Comparison of ENCODE assay signal across 8 mouse cellular contexts in genomic region chr10:80141786-80142529, GRCm38 (mm10). TPM values are rescaled to one million over a fixed set of nuclear protein-coding genes. Genes with fewer than 3 reads are reported as not detected.
A peak's percentile ranks its signal among the peaks of the same experiment; 100 is the strongest.
DNase-seq lines count a peak whose midpoint lies in the region; ATAC-seq and TF ChIP-seq lines count a peak whose summit lies in the region.

No protein-coding gene starts in this region.

- H3K9ac ChIP-seq in ES-Bruce4 (ENCODE audit: low read depth, poor library complexity, severe bottlenecking) = peak overlapping the region; percentile 88
- H3K9ac ChIP-seq in heart, embryonic 15.5 days = peak overlapping the region; percentile 90
- H3K9ac ChIP-seq in liver, embryonic 15.5 days = peak overlapping the region; percentile 85
- peak overlapping the region; percentile 81 for H3K9ac ChIP-seq in neural tube, embryonic 11.5 days (ENCODE audit: low read length)

- no peaks in the 10 kb centered on the region for H3K9me3 ChIP-seq in ES-Bruce4 (replicated peaks; ENCODE audit: control insufficient read depth, insufficient read depth, low read length, poor library complexity, severe bottlenecking)
- H3K9me3 ChIP-seq in forebrain, embryonic 10.5 days = no peaks in the 10 kb centered on the region
- H3K9me3 ChIP-seq in heart, embryonic 15.5 days (replicated peaks) = no peaks in the 10 kb centered on the region
- H3K9me3 ChIP-seq in liver, embryonic 15.5 days (replicated peaks) = no peaks in the 10 kb centered on the region
- H3K9me3 ChIP-seq in neural tube, embryonic 11.5 days (ENCODE audit: control insufficient read depth, low read length) = no peaks in the 10 kb centered on the region

- no peaks in the 10 kb centered on the region for H3K4me1 ChIP-seq in ES-Bruce4 (ENCODE audit: control insufficient read depth, insufficient read depth, low read length)
- peaks cover 92% of the 10 kb centered on the region for H3K4me1 ChIP-seq in forebrain, embryonic 10.5 days
- H3K4me1 ChIP-seq in heart, embryonic 15.5 days (replicated peaks) = peaks cover 85% of the 10 kb centered on the region
- peaks cover 95% of the 10 kb centered on the region for H3K4me1 ChIP-seq in liver, embryonic 15.5 days (replicated peaks)
- peaks cover 33% of the 10 kb centered on the region for H3K4me1 ChIP-seq in neural tube, embryonic 11.5 days (ENCODE audit: control insufficient read depth, insufficient read depth, low read length)

- peak overlapping the region; percentile 91 for H3K4me3 ChIP-seq in ES-Bruce4 (ENCODE audit: low read depth, low read length)
- peak overlapping the region; percentile 95 for H3K4me3 ChIP-seq in forebrain, embryonic 10.5 days
- H3K4me3 ChIP-seq in heart, embryonic 15.5 days = peak overlapping the region; percentile 78
- H3K4me3 ChIP-seq in liver, embryonic 15.5 days (replicated peaks) = peak overlapping the region; percentile 75
- peak overlapping the region; percentile 74 for H3K4me3 ChIP-seq in neural tube, embryonic 11.5 days (ENCODE audit: low read depth, low read length)

- WGBS in forebrain, embryonic 10.5 days = under 1% methylated on average over 43 of the region's 43 CpGs
- WGBS in heart, embryonic 15.5 days = 1% methylated on average over 43 of the region's 43 CpGs
- WGBS in liver, embryonic 15.5 days (ENCODE audit: insufficient replicate concordance) = under 1% methylated on average over 43 of the region's 43 CpGs
- WGBS in neural tube, embryonic 11.5 days = 1% methylated on average over 43 of the region's 43 CpGs

- TF ChIP-seq EP300 in ES-Bruce4 (IDR thresholded peaks at IDR 0.05; ENCODE audit: insufficient read depth, low read depth, low read length) = 0 out of 2 replicates have a peak, but pooled peaks have one; percentile 2

- TF ChIP-seq CTCF in ES-Bruce4 (IDR thresholded peaks at IDR 0.05; ENCODE audit: low read depth, low read length) = no peak

- 0 out of 2 replicates have a peak overlapping the region, but pooled peaks have one; percentile 15 for H3K27ac ChIP-seq in ES-Bruce4 (ENCODE audit: insufficient read depth, low read length)
- peak overlapping the region; percentile 89 for H3K27ac ChIP-seq in forebrain, embryonic 10.5 days
- peak overlapping the region; percentile 87 for H3K27ac ChIP-seq in heart, embryonic 15.5 days
- peak overlapping the region; percentile 95 for H3K27ac ChIP-seq in liver, embryonic 15.5 days (replicated peaks)
- peak overlapping the region; percentile 62; the same call in 1 of the 2 replicates for H3K27ac ChIP-seq in neural tube, embryonic 11.5 days (ENCODE audit: low read depth, low read length)

- H3K36me3 ChIP-seq in ES-Bruce4 (ENCODE audit: control insufficient read depth, insufficient read depth, low read length, poor library complexity, severe bottlenecking) = peaks cover 17% of the 10 kb centered on the region
- peaks cover 38% of the 10 kb centered on the region for H3K36me3 ChIP-seq in forebrain, embryonic 10.5 days (replicated peaks)
- H3K36me3 ChIP-seq in heart, embryonic 15.5 days = peaks cover 32% of the 10 kb centered on the region
- H3K36me3 ChIP-seq in liver, embryonic 15.5 days (replicated peaks) = peaks cover 36% of the 10 kb centered on the region
- peaks cover 11% of the 10 kb centered on the region for H3K36me3 ChIP-seq in neural tube, embryonic 11.5 days (ENCODE audit: control insufficient read depth, insufficient read depth, low read length)

- H3K4me2 ChIP-seq in heart, embryonic 15.5 days = peak overlapping the region; percentile 82
- H3K4me2 ChIP-seq in liver, embryonic 15.5 days = peak overlapping the region; percentile 95
- H3K4me2 ChIP-seq in neural tube, embryonic 11.5 days (ENCODE audit: low read depth) = peak overlapping the region; percentile 99

- peak; percentile 85 for ATAC-seq in heart, embryonic 15.5 days (replicated peaks; ENCODE audit: insufficient number of reproducible peaks, insufficient read depth, low FRiP score, low read depth)
- ATAC-seq in liver, embryonic 15.5 days (ENCODE audit: insufficient read depth) = peak; percentile 81
- peak; percentile 77 for ATAC-seq in neural tube, embryonic 11.5 days (ENCODE audit: insufficient read depth, low FRiP score, low TSS enrichment)

- H3K27me3 ChIP-seq in ES-Bruce4 (ENCODE audit: control insufficient read depth, insufficient read depth, low read length, poor library complexity, severe bottlenecking) = no peaks in the 10 kb centered on the region
- peaks cover 27% of the 10 kb centered on the region for H3K27me3 ChIP-seq in forebrain, embryonic 10.5 days (ENCODE audit: poor library complexity, severe bottlenecking)
- H3K27me3 ChIP-seq in heart, embryonic 15.5 days = peaks cover 14% of the 10 kb centered on the region
- H3K27me3 ChIP-seq in liver, embryonic 15.5 days = peaks cover 37% of the 10 kb centered on the region
- peaks cover 11% of the 10 kb centered on the region for H3K27me3 ChIP-seq in neural tube, embryonic 11.5 days (ENCODE audit: control insufficient read depth, insufficient read depth, low read length)

- TF ChIP-seq POLR2A in ES-Bruce4 (IDR thresholded peaks at IDR 0.05; ENCODE audit: insufficient read depth, low read length) = peak; percentile 32

- DNase-seq in c-Kit-positive CD71-positive TER-119-negative erythroid progenitor cells, embryonic 14.5 days (ENCODE audit: low read depth) = peak; percentile 99
- DNase-seq in forebrain, embryonic 10.5 days (ENCODE audit: extremely low spot score, low spot score) = peak; percentile 93
- peak; percentile 98 for DNase-seq in kidney, postnatal 25 days
- peak; percentile 96 for DNase-seq in neural tube, embryonic 11.5 days (ENCODE audit: low spot score)
- DNase-seq in telencephalon, adult 2 months (ENCODE audit: low read depth, low spot score) = peak; percentile 99

RNA-seq across cellular contexts. Expression of gene Cbarp, which starts 1.3 kb away (rescaled TPM):
- polyA plus RNA-seq in ES-Bruce4 (2011; ENCODE audit: insufficient read depth, insufficient read length, low read depth, missing spikeins) = 29.8 and 33.4 TPM in 2 replicates
- 6.8 and 7.3 TPM in 2 replicates for polyA plus RNA-seq in forebrain, embryonic 10.5 days (2016; fragmentation: Nextera tagmentation; extraction: Ambion mirVana)
- polyA plus RNA-seq in heart, embryonic 15.5 days (2015; fragmentation: Nextera tagmentation; extraction: Ambion mirVana) = 1.7 and 2.9 TPM in 2 replicates
- 0.35 and 0.51 TPM in 2 replicates for polyA plus RNA-seq in liver, embryonic 15.5 days (2015; fragmentation: Nextera tagmentation; extraction: Ambion mirVana)
- 11.1 and 11.3 TPM in 2 replicates for polyA plus RNA-seq in neural tube, embryonic 11.5 days (2014; fragmentation: Nextera tagmentation; extraction: Ambion mirVana)

RNA-seq across cellular contexts. Expression of gene Atp5d, which starts 3.5 kb away (rescaled TPM):
- polyA plus RNA-seq in ES-Bruce4 (2011; ENCODE audit: insufficient read depth, insufficient read length, low read depth, missing spikeins) = 242 and 255 TPM in 2 replicates
- 495 and 498 TPM in 2 replicates for polyA plus RNA-seq in forebrain, embryonic 10.5 days (2016; fragmentation: Nextera tagmentation; extraction: Ambion mirVana)
- 861 and 962 TPM in 2 replicates for polyA plus RNA-seq in heart, embryonic 15.5 days (2015; fragmentation: Nextera tagmentation; extraction: Ambion mirVana)
- 291 and 300 TPM in 2 replicates for polyA plus RNA-seq in liver, embryonic 15.5 days (2015; fragmentation: Nextera tagmentation; extraction: Ambion mirVana)
- polyA plus RNA-seq in neural tube, embryonic 11.5 days (2014; fragmentation: Nextera tagmentation; extraction: Ambion mirVana) = 376 and 386 TPM in 2 replicates

RNA-seq across cellular contexts. Expression of gene Midn, which starts 6.1 kb away (rescaled TPM):
- 67.4 and 73.2 TPM in 2 replicates for polyA plus RNA-seq in ES-Bruce4 (2011; ENCODE audit: insufficient read depth, insufficient read length, low read depth, missing spikeins)
- polyA plus RNA-seq in forebrain, embryonic 10.5 days (2016; fragmentation: Nextera tagmentation; extraction: Ambion mirVana) = 19.1 and 19.8 TPM in 2 replicates
- polyA plus RNA-seq in heart, embryonic 15.5 days (2015; fragmentation: Nextera tagmentation; extraction: Ambion mirVana) = 11.6 and 16.8 TPM in 2 replicates
- 2.9 and 3.1 TPM in 2 replicates for polyA plus RNA-seq in liver, embryonic 15.5 days (2015; fragmentation: Nextera tagmentation; extraction: Ambion mirVana)
- 70.0 and 78.2 TPM in 2 replicates for polyA plus RNA-seq in neural tube, embryonic 11.5 days (2014; fragmentation: Nextera tagmentation; extraction: Ambion mirVana)

RNA-seq across cellular contexts. Expression of gene Cirbp, which starts 23.8 kb away (rescaled TPM):
- 51.9 and 58.2 TPM in 2 replicates for polyA plus RNA-seq in ES-Bruce4 (2011; ENCODE audit: insufficient read depth, insufficient read length, low read depth, missing spikeins)
- polyA plus RNA-seq in forebrain, embryonic 10.5 days (2016; fragmentation: Nextera tagmentation; extraction: Ambion mirVana) = 90.9 and 116 TPM in 2 replicates
- polyA plus RNA-seq in heart, embryonic 15.5 days (2015; fragmentation: Nextera tagmentation; extraction: Ambion mirVana) = 86.7 and 90.2 TPM in 2 replicates
- polyA plus RNA-seq in liver, embryonic 15.5 days (2015; fragmentation: Nextera tagmentation; extraction: Ambion mirVana) = 13.1 and 17.0 TPM in 2 replicates
- 84.0 and 85.1 TPM in 2 replicates for polyA plus RNA-seq in neural tube, embryonic 11.5 days (2014; fragmentation: Nextera tagmentation; extraction: Ambion mirVana)

RNA-seq across cellular contexts. Expression of gene Stk11, which starts 26.4 kb away (rescaled TPM):
- 70.3 and 91.6 TPM in 2 replicates for polyA plus RNA-seq in ES-Bruce4 (2011; ENCODE audit: insufficient read depth, insufficient read length, low read depth, missing spikeins)
- polyA plus RNA-seq in forebrain, embryonic 10.5 days (2016; fragmentation: Nextera tagmentation; extraction: Ambion mirVana) = 14.4 and 18.1 TPM in 2 replicates
- 10.0 and 14.2 TPM in 2 replicates for polyA plus RNA-seq in heart, embryonic 15.5 days (2015; fragmentation: Nextera tagmentation; extraction: Ambion mirVana)
- 16.4 and 21.8 TPM in 2 replicates for polyA plus RNA-seq in liver, embryonic 15.5 days (2015; fragmentation: Nextera tagmentation; extraction: Ambion mirVana)
- 22.0 and 23.5 TPM in 2 replicates for polyA plus RNA-seq in neural tube, embryonic 11.5 days (2014; fragmentation: Nextera tagmentation; extraction: Ambion mirVana)

Comparison
In these comparisons a context has a peak if more than half of its experiments do, and no peak if none do; other contexts are left out.
1. Peak in every context shown above with its lines: DNase-seq, ATAC-seq, H3K4me3 ChIP-seq and H3K27ac ChIP-seq.
2. H3K27ac ChIP-seq: peak in every context shown above with its lines; median percentile 95 in liver, embryonic 15.5 days; 89 in forebrain, embryonic 10.5 days; 87 in heart, embryonic 15.5 days; 62 in neural tube, embryonic 11.5 days; 15 in ES-Bruce4.